Mouse (Mus musculus) cerebellum, adult 2 months (tissue): ENCODE measurements around the gene Zzz3. TPM values are rescaled to one million over a fixed set of nuclear protein-coding genes. Genes with fewer than 3 reads are reported as not detected.
"Not testable (repeated sequence)": the region's sequence is repeated elsewhere in the genome, so short reads cannot be mapped to it uniquely, and the experiment has no call there.

Source experiments
- DNase-seq, 2 experiments: peaks; one replicate each; pipeline ENCODE4 v3.0.0; 2021
- H3K27ac ChIP-seq: fragments of 200-500 bp; 2 replicates; pipeline ENCODE4 v1.5.1; 2012; ENCODE audit warnings: low read length, control low read depth, inconsistent platforms; ENCODE audit not compliant: insufficient read depth
- H3K27me3 ChIP-seq: fragments of 200-500 bp; 2 replicates; pipeline ENCODE4 v1.6.1; 2012; ENCODE audit warnings: inconsistent platforms, mild to moderate bottlenecking, low read length, moderate library complexity; ENCODE audit not compliant: control insufficient read depth, insufficient read depth
- H3K4me1 ChIP-seq: fragments of 200-500 bp; 2 replicates; pipeline ENCODE4 v1.6.1; 2011; ENCODE audit warnings: low read length; ENCODE audit not compliant: control insufficient read depth, insufficient read depth
- H3K4me3 ChIP-seq: fragments of 200-500 bp; replicated peaks from 2 replicates; pipeline ENCODE3; 2011; ENCODE audit warnings: mild to moderate bottlenecking, low read depth, low read length, control low read depth; ENCODE audit not compliant: insufficient read depth
- CTCF ChIP-seq: fragments of 200-500 bp; IDR thresholded peaks from 2 replicates; pipeline ENCODE4 v1.5.1; 2011; ENCODE audit warnings: low read depth, mild to moderate bottlenecking, control low read depth, low read length, moderate library complexity, borderline replicate concordance; ENCODE audit not compliant: insufficient read depth
- POLR2A ChIP-seq: fragments of 200-500 bp; IDR thresholded peaks from 2 replicates; pipeline ENCODE4 v1.6.1; 2011; ENCODE audit warnings: low read length, control low read depth, borderline replicate concordance; ENCODE audit not compliant: insufficient read depth
- WGBS: fragments of 180-500 bp; shearing (Covaris S2); methylation state at CpG from one replicate; pipeline ENCODE4 v1.1.7; 2018; 5-methylcytosine and 5-hydroxymethylcytosine counted together
- polyA plus RNA-seq: library from polyadenylated mRNA; depleted of rRNA; stranded (reverse); fragments of >200 nt; gene quantifications from 2 replicates; pipeline ENCODE4 v1.2.3, GENCODE M21; 2012

Gene Zzz3
- polyA plus RNA-seq, 1 experiment: 25.2 TPM

DNA sequence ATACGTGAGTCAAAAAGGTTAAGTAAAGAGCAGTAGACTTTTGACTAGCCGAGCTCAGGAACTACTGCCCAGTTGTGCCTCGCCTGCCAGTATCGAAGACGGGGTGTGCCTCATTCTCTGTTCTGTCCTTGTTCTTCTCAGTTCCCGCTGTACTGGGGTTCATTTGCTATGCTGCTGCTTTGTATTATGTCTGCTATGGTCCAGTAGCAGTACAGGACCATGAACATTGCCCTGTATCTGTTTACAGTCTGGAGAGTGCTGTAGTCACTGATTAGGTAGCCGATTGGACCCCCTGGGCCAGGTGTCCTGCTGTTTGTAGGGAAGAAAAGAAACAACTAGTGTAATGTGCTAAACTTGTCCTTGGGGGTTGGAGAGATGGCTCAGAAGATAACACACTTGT is 42.8 kb downstream of the Zzz3 start:
- Histone ChIP-seq H3K4me1 (no peaks in the 10 kb centered on the region), H3K4me3 (no peak overlapping the region), H3K27ac (no peak overlapping the region), H3K27me3 (no peaks in the 10 kb centered on the region)
- DNase-seq: no peak
- no peak for TF ChIP-seq CTCF
- no peak for TF ChIP-seq POLR2A
- WGBS: 95% methylated on average over 7 of the region's 7 CpGs

- Histone ChIP-seq H3K27me3 (no peaks in the 10 kb centered on the region), H3K4me1 (no peaks in the 10 kb centered on the region), H3K4me3 (no peak overlapping the region), H3K27ac (no peak overlapping the region)
- no peak for TF ChIP-seq CTCF
- TF ChIP-seq POLR2A: no peak
- DNase-seq: no peak
- 98% methylated on average over 4 of the region's 4 CpGs for WGBS
Observed at GRCm38 (mm10) chr3:152442795-152443194, 47.5 kb downstream of the Zzz3 start.

- Histone ChIP-seq H3K27me3 (no peaks in the 10 kb centered on the region), H3K27ac (no peak overlapping the region), H3K4me1 (no peaks in the 10 kb centered on the region), H3K4me3 (no peak overlapping the region)
- WGBS: 91% methylated on average over 3 of the region's 3 CpGs
- no peak for DNase-seq
- TF ChIP-seq POLR2A (no peak), CTCF (no peak)
Observed at GRCm38 (mm10) chr3:152444114-152444513, 48.8 kb downstream of the Zzz3 start.

- no peak for DNase-seq
- TF ChIP-seq CTCF: no peak
- no peak overlapping the region for H3K4me3 ChIP-seq
- H3K27ac ChIP-seq: no peak overlapping the region
- 96% methylated on average over 1 of the region's 1 CpGs for WGBS
- H3K27me3 ChIP-seq: no peaks in the 10 kb centered on the region
- H3K4me1 ChIP-seq: no peaks in the 10 kb centered on the region
Observed at GRCm38 (mm10) chr3:152446966-152447365, 51.7 kb downstream of the Zzz3 start.

DNA sequence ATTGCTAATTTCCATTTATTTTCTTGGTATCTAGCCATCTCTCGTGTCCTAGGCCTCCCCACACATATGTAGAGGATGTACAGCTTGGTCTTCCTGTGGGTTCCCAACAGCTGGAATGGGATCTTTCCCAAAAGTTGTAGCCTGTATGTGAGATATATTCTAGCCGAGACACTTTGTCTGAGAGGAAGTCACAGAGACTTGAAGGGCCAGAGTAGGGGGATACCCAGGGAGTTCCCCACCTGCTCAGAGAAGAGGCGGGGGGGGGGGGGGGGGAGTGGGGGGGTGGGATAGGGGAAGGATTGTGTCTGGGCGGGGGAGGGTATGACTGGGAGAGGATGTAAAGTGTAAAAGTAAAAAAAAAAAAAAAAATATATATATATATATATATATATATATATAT is 57.9 kb downstream of the Zzz3 start:
- no peak overlapping the region for H3K4me3 ChIP-seq
- 86% methylated on average over 4 of the region's 4 CpGs for WGBS
- DNase-seq: no peak
- no peaks in the 10 kb centered on the region for H3K27me3 ChIP-seq
- no peaks in the 10 kb centered on the region for H3K4me1 ChIP-seq
- TF ChIP-seq CTCF (no peak), POLR2A (no peak)
- H3K27ac ChIP-seq: no peak overlapping the region

GRCm38 (mm10) chr3:152457308-152458035 is 62.2 kb downstream of the Zzz3 start:
- no peak overlapping the region for H3K4me3 ChIP-seq
- no peaks in the 10 kb centered on the region for H3K27me3 ChIP-seq
- TF ChIP-seq CTCF (no peak), POLR2A (no peak)
- H3K27ac ChIP-seq: no peak overlapping the region
- DNase-seq: no peak
- no peaks in the 10 kb centered on the region for H3K4me1 ChIP-seq
- 78% methylated on average over 2 of the region's 2 CpGs for WGBS

GRCm38 (mm10) chr3:152458875-152459274 is 63.6 kb downstream of the Zzz3 start:
- H3K27ac ChIP-seq, H3K27me3 ChIP-seq, DNase-seq, H3K4me1 ChIP-seq, H3K4me3 ChIP-seq: not testable (repeated sequence)
- 91% methylated on average over 4 of the region's 4 CpGs for WGBS

GRCm38 (mm10) chr3:152460802-152461201 is 65.5 kb downstream of the Zzz3 start:
- Histone ChIP-seq H3K27me3 (no peaks in the 10 kb centered on the region), H3K4me1 (no peaks in the 10 kb centered on the region), H3K27ac (no peak overlapping the region), H3K4me3 (no peak overlapping the region)
- no peak for DNase-seq
- 69% methylated on average over 4 of the region's 4 CpGs for WGBS
- TF ChIP-seq POLR2A (no peak), CTCF (no peak)
